ENCODE assay signal across 7 mouse cellular contexts in the genomic region with DNA sequence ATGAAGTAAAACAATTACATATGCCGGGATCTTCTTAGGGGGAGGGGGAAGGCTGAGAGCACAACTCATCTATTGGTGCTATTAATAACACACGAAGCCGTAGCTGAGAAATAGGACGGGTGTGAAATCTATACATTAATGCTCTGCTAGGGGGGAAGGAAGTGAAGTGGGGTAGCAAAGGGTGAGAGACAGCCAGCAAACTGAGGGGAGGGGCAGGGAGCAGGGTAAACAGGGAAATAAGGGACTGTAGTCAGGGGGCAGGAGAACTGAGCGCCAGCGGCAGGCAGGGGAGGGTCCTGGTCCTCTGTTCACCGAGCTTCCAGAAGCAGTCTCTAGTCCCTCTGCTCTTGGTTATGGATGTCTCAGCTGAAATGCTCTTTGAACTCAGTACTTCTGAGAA. TPM values are rescaled to one million over a fixed set of nuclear protein-coding genes. Genes with fewer than 3 reads are reported as not detected.
DNase-seq lines count a peak whose midpoint lies in the region; ATAC-seq and TF ChIP-seq lines count a peak whose summit lies in the region.

No protein-coding gene starts in this region.

- H3K9me3 ChIP-seq in kidney, embryonic 14.5 days (ENCODE audit: control insufficient read depth, low read length): no peaks in the 10 kb centered on the region
- no peaks in the 10 kb centered on the region for H3K9me3 ChIP-seq in forebrain, postnatal 0 days (ENCODE audit: low read length)
- H3K9me3 ChIP-seq in midbrain, embryonic 16.5 days (replicated peaks; ENCODE audit: control insufficient read depth, low read length, poor library complexity, severe bottlenecking): no peaks in the 10 kb centered on the region

- no peak overlapping the region for H3K27ac ChIP-seq in kidney, embryonic 14.5 days (ENCODE audit: low read depth, low read length)
- H3K27ac ChIP-seq in forebrain, postnatal 0 days (ENCODE audit: low read depth, low read length): 0 out of 2 replicates have a peak overlapping the region, but pooled peaks have one; percentile 29
- H3K27ac ChIP-seq in midbrain, embryonic 16.5 days (ENCODE audit: low read length): no peak overlapping the region

- no peak overlapping the region for H3K4me3 ChIP-seq in kidney, embryonic 14.5 days (ENCODE audit: low read length)
- H3K4me3 ChIP-seq in forebrain, postnatal 0 days (ENCODE audit: low read depth, low read length): no peak overlapping the region
- H3K4me3 ChIP-seq in midbrain, embryonic 16.5 days (ENCODE audit: low read depth, low read length): no peak overlapping the region

- TF ChIP-seq CTCF in brain, embryonic 14.5 days (IDR thresholded peaks at IDR 0.05; ENCODE audit: borderline replicate concordance, extremely low read depth, insufficient read depth, insufficient read length): no peak
- no peak for TF ChIP-seq CTCF in forebrain, postnatal 0 days (IDR thresholded peaks at IDR 0.05; ENCODE audit: low read depth)

- no peak for TF ChIP-seq POLR2A in brain, embryonic 14.5 days (IDR thresholded peaks at IDR 0.05; ENCODE audit: borderline replicate concordance, extremely low read depth, insufficient read depth, insufficient read length, poor library complexity, severe bottlenecking)

- ATAC-seq in kidney, embryonic 14.5 days (ENCODE audit: low FRiP score, low TSS enrichment): no peak
- ATAC-seq in forebrain, postnatal 0 days: peak; percentile 36
- ATAC-seq in midbrain, embryonic 16.5 days: no peak

- 0 out of 2 replicates have a peak overlapping the region, but pooled peaks have one; percentile 5 for H3K9ac ChIP-seq in kidney, embryonic 14.5 days (ENCODE audit: low read depth, low read length)
- no peak overlapping the region for H3K9ac ChIP-seq in forebrain, postnatal 0 days
- peak overlapping the region; percentile 35; the same call in 1 of the 2 replicates for H3K9ac ChIP-seq in midbrain, embryonic 16.5 days (ENCODE audit: low read depth, low read length)

- no peaks in the 10 kb centered on the region for H3K27me3 ChIP-seq in kidney, embryonic 14.5 days (ENCODE audit: control insufficient read depth, insufficient read depth, low read length)
- H3K27me3 ChIP-seq in forebrain, postnatal 0 days (ENCODE audit: insufficient read depth, low read length): no peaks in the 10 kb centered on the region
- H3K27me3 ChIP-seq in midbrain, embryonic 16.5 days (ENCODE audit: control insufficient read depth, insufficient read depth, low read depth, low read length): no peaks in the 10 kb centered on the region

- no peak for DNase-seq in kidney, postnatal 4 days
- peak; percentile 35 for DNase-seq in brain, embryonic 14.5 days (ENCODE audit: low read depth)
- no peak for DNase-seq in forebrain, postnatal 0 days
- no peak for DNase-seq in adrenal gland, postnatal 14 days
- no peak for DNase-seq in cerebellum, postnatal 4 days (ENCODE audit: low spot score in 2 of 2)

- H3K4me2 ChIP-seq in kidney, embryonic 14.5 days (replicated peaks; ENCODE audit: low read depth, low read length): peak overlapping the region; percentile 52
- H3K4me2 ChIP-seq in forebrain, postnatal 0 days (ENCODE audit: low read depth): 0 out of 2 replicates have a peak overlapping the region, but pooled peaks have one; percentile 25
- H3K4me2 ChIP-seq in midbrain, embryonic 16.5 days (ENCODE audit: low read length): 0 out of 2 replicates have a peak overlapping the region, but pooled peaks have one; percentile 32

- H3K36me3 ChIP-seq in kidney, embryonic 14.5 days (ENCODE audit: control insufficient read depth, insufficient read depth, low read length): no peaks in the 10 kb centered on the region
- H3K36me3 ChIP-seq in forebrain, postnatal 0 days (ENCODE audit: insufficient read depth): no peaks in the 10 kb centered on the region
- H3K36me3 ChIP-seq in midbrain, embryonic 16.5 days (ENCODE audit: control insufficient read depth, insufficient read depth, low read length): no peaks in the 10 kb centered on the region

- H3K4me1 ChIP-seq in kidney, embryonic 14.5 days (ENCODE audit: control insufficient read depth, insufficient read depth, low read length): peaks cover 16% of the 10 kb centered on the region
- no peaks in the 10 kb centered on the region; the same call in 1 of the 2 replicates for H3K4me1 ChIP-seq in forebrain, postnatal 0 days (ENCODE audit: insufficient read depth)
- H3K4me1 ChIP-seq in midbrain, embryonic 16.5 days (ENCODE audit: control insufficient read depth, insufficient read depth, low read length): no peaks in the 10 kb centered on the region

- WGBS in kidney, embryonic 14.5 days: 58% methylated on average over 7 of the region's 7 CpGs
- WGBS in forebrain, postnatal 0 days: 54% methylated on average over 7 of the region's 7 CpGs
- 52% methylated on average over 7 of the region's 7 CpGs for WGBS in midbrain, embryonic 16.5 days

RNA-seq across cellular contexts. Expression of a gene that starts 25.9 kb away (rescaled TPM):
- polyA plus RNA-seq in kidney, embryonic 14.5 days (2014; fragmentation: Nextera tagmentation; extraction: Ambion mirVana): 23.2 and 24.2 TPM in 2 replicates
- 26.5 and 33.6 TPM in 2 replicates for polyA plus RNA-seq in brain, embryonic 14.5 days (2012; rRNA removed)
- total RNA-seq in forebrain, postnatal 0 days (2014; rRNA removed): 31.9 and 33.8 TPM in 2 replicates
- polyA plus RNA-seq in forebrain, postnatal 0 days (2015; fragmentation: Nextera tagmentation; extraction: Ambion mirVana): 7.4 and 8.8 TPM in 2 replicates
- polyA plus RNA-seq in midbrain, embryonic 16.5 days (2015; fragmentation: Nextera tagmentation; extraction: Ambion mirVana): 10.3 and 11.6 TPM in 2 replicates
- 74.2 and 77.6 TPM in 2 replicates for total RNA-seq in adrenal gland, postnatal 14 days (2021)
